Mouse (Mus musculus) retina, postnatal 1 day (tissue): ENCODE measurements around the gene Pdlim4.

Experiments
- DNase-seq: peaks from one replicate; pipeline ENCODE4 v3.0.0-alpha.2; 2012

Gene Pdlim4

GRCm38 (mm10) chr11:54068520-54069371, at the start of gene Pdlim4:
Gene Pdlim4 (minus strand): TSS chr11:54069014.
- DNase-seq, result peak; percentile 77

- no peak for DNase-seq
Observed at GRCm38 (mm10) chr11:54117096-54117495, 48.3 kb upstream of the Pdlim4 start.

GRCm38 (mm10) chr11:54116406-54116805, 47.6 kb upstream of the Pdlim4 start:
- DNase-seq, result no peak

- no peak for DNase-seq
Observed at GRCm38 (mm10) chr11:54115911-54116310, 47.1 kb upstream of the Pdlim4 start.

GRCm38 (mm10) chr11:54115301-54115700, 46.5 kb upstream of the Pdlim4 start:
- no peak for DNase-seq

GRCm38 (mm10) chr11:54114746-54115145, 45.9 kb upstream of the Pdlim4 start:
- DNase-seq, result no peak

GRCm38 (mm10) chr11:54113352-54113751, 44.5 kb upstream of the Pdlim4 start:
- peak; percentile 43 for DNase-seq

- peak; percentile 93 for DNase-seq
Observed at GRCm38 (mm10) chr11:54112920-54113319, 44.1 kb upstream of the Pdlim4 start.

- DNase-seq, result peak; percentile 70
Observed at GRCm38 (mm10) chr11:54111976-54112741, 43.3 kb upstream of the Pdlim4 start.

GRCm38 (mm10) chr11:54111291-54111690, 42.5 kb upstream of the Pdlim4 start:
- no peak for DNase-seq

GRCm38 (mm10) chr11:54108894-54109293, 40.1 kb upstream of the Pdlim4 start:
- DNase-seq, result no peak

- no peak for DNase-seq
Observed at GRCm38 (mm10) chr11:54108131-54108530, 39.3 kb upstream of the Pdlim4 start.

GRCm38 (mm10) chr11:54107239-54107638, 38.4 kb upstream of the Pdlim4 start:
- no peak for DNase-seq

GRCm38 (mm10) chr11:54106676-54107075, 37.9 kb upstream of the Pdlim4 start:
- DNase-seq, result no peak

- no peak for DNase-seq
Observed at GRCm38 (mm10) chr11:54105011-54105410, 36.2 kb upstream of the Pdlim4 start.

GRCm38 (mm10) chr11:54102706-54103449, 34.1 kb upstream of the Pdlim4 start:
- DNase-seq, result peak; percentile 50

GRCm38 (mm10) chr11:54101701-54102100, 32.9 kb upstream of the Pdlim4 start:
- no peak for DNase-seq

- DNase-seq, result peak; percentile 82
Observed at GRCm38 (mm10) chr11:54100692-54101591, 32.1 kb upstream of the Pdlim4 start.

- DNase-seq, result peak; percentile 58
Observed at GRCm38 (mm10) chr11:54100045-54100691, 31.4 kb upstream of the Pdlim4 start, which contains the start of gene P4ha2. Gene P4ha2 (plus strand): TSS chr11:54100095.

- DNase-seq, result peak; percentile 64
Observed at GRCm38 (mm10) chr11:54093000-54093399, 24.2 kb upstream of the Pdlim4 start.

- DNase-seq, result no peak
Observed at GRCm38 (mm10) chr11:54092188-54092587, 23.4 kb upstream of the Pdlim4 start.
